Mouse (Mus musculus) MEL (cell line): ENCODE measurements around the gene Actr8. TPM values are rescaled to one million over a fixed set of nuclear protein-coding genes. Genes with fewer than 3 reads are reported as not detected.

Experiments
- DNase-seq: peaks from one replicate; pipeline ENCODE4 v3.0.0; 2011; ENCODE audit warnings: low read depth, low spot score
- H3K27ac ChIP-seq: 2 replicates; pipeline ENCODE4 v1.5.1; 2012; ENCODE audit warnings: low read depth, mild to moderate bottlenecking, control low read depth, low read length, moderate library complexity; ENCODE audit not compliant: control insufficient read depth
- H3K27me3 ChIP-seq, 2 experiments: fragments of 150-350 bp in 1 of 2; sonication (generic) in 1 of 2; 2 replicates each; pipeline ENCODE4 v1.6.1; 2012; ENCODE audit warnings: low read length in 2 of 2, mild to moderate bottlenecking in 2 of 2, improper control_type of control experiment in 1 of 2, moderate library complexity in 1 of 2; ENCODE audit not compliant: insufficient read depth in 2 of 2, control insufficient read depth in 1 of 2
- H3K36me3 ChIP-seq, 2 experiments: 2 replicates each; pipeline ENCODE4 v1.6.1; 2012 to 2014; ENCODE audit warnings: low read length in 2 of 2, improper control_type of control experiment in 1 of 2, inconsistent platforms in 1 of 2, mild to moderate bottlenecking in 1 of 2; ENCODE audit not compliant: insufficient read depth in 2 of 2, control insufficient read depth in 1 of 2
- H3K4me1 ChIP-seq, 2 experiments: fragments of 150-350 bp in 1 of 2; sonication (generic) in 1 of 2; 2 replicates each; pipeline ENCODE4 v1.6.1; 2012; ENCODE audit warnings: low read length in 2 of 2, improper control_type of control experiment in 1 of 2, mild to moderate bottlenecking in 1 of 2; ENCODE audit not compliant: insufficient read depth in 2 of 2, control insufficient read depth in 1 of 2
- H3K4me3 ChIP-seq, 2 experiments: fragments of 150-350 bp in 1 of 2; sonication (generic) in 1 of 2; 2 replicates each; pipeline ENCODE4 v1.5.1; 2012; ENCODE audit warnings: low read depth in 2 of 2, low read length in 2 of 2, mild to moderate bottlenecking in 2 of 2, moderate library complexity in 2 of 2, control low read depth in 1 of 2, improper control_type of control experiment in 1 of 2; ENCODE audit not compliant: control insufficient read depth in 1 of 2, insufficient read depth in 1 of 2
- H3K79me2 ChIP-seq: 2 replicates; pipeline ENCODE4 v1.6.1; 2012; ENCODE audit warnings: mild to moderate bottlenecking, low read length, moderate library complexity; ENCODE audit not compliant: control insufficient read depth, poor library complexity, insufficient read depth
- H3K9ac ChIP-seq: 2 replicates; pipeline ENCODE4 v1.6.1; 2012; ENCODE audit warnings: low read depth, mild to moderate bottlenecking, control low read depth, low read length, moderate library complexity; ENCODE audit not compliant: control insufficient read depth, poor library complexity, severe bottlenecking
- H3K9me3 ChIP-seq: fragments of 150-350 bp; sonication (generic); replicated peaks from 2 replicates; pipeline ENCODE4 v1.6.1; 2012; ENCODE audit warnings: mild to moderate bottlenecking, low read length, improper control_type of control experiment, moderate library complexity; ENCODE audit not compliant: insufficient read depth
- CHD2 ChIP-seq: IDR thresholded peaks from 2 replicates; pipeline ENCODE4 v1.6.1; 2011; ENCODE audit warnings: low read length, improper control_type of control experiment
- E2F4 ChIP-seq: IDR thresholded peaks from 2 replicates; pipeline ENCODE4 v1.6.1; 2011; ENCODE audit warnings: low read depth, low read length, improper control_type of control experiment, borderline replicate concordance
- ELF1 ChIP-seq: IDR thresholded peaks from 2 replicates; pipeline ENCODE4 v1.6.1; 2014; ENCODE audit warnings: low read depth, mild to moderate bottlenecking, inconsistent platforms, low read length, improper control_type of control experiment, moderate library complexity
- ETS1 ChIP-seq: IDR thresholded peaks from 2 replicates; pipeline ENCODE4 v1.6.1; 2012; ENCODE audit warnings: low read depth, mild to moderate bottlenecking, inconsistent platforms, low read length, improper control_type of control experiment, moderate library complexity
- GABPA ChIP-seq: IDR thresholded peaks from 2 replicates; pipeline ENCODE4 v1.6.1; 2012; ENCODE audit warnings: low read depth, mild to moderate bottlenecking, inconsistent platforms, low read length, improper control_type of control experiment, moderate library complexity
- JUND ChIP-seq: IDR thresholded peaks from 2 replicates; pipeline ENCODE4 v1.6.1; 2011; ENCODE audit warnings: low read depth, mild to moderate bottlenecking, improper control_type of control experiment, low read length
- KAT2A ChIP-seq: conservative IDR thresholded peaks from 2 replicates; pipeline ENCODE4 v1.6.1; 2012; ENCODE audit warnings: low read depth, low read length, improper control_type of control experiment, inconsistent platforms
- MAZ ChIP-seq: IDR thresholded peaks from 2 replicates; pipeline ENCODE4 v1.6.1; 2012; ENCODE audit warnings: low read depth, mild to moderate bottlenecking, inconsistent platforms, low read length, improper control_type of control experiment
- MYB ChIP-seq: IDR thresholded peaks from 2 replicates; pipeline ENCODE4 v1.6.1; 2011; ENCODE audit warnings: mild to moderate bottlenecking, low read depth, low read length, improper control_type of control experiment
- MYC ChIP-seq: IDR thresholded peaks from 2 replicates; pipeline ENCODE4 v1.6.1; 2011; ENCODE audit warnings: low read depth, mild to moderate bottlenecking, low read length, improper control_type of control experiment, moderate library complexity
- POLR2A ChIP-seq, 2 experiments: IDR thresholded peaks; 2 replicates each; pipeline ENCODE4 v1.6.1; 2011 to 2012; ENCODE audit warnings: low read length in 2 of 2, mild to moderate bottlenecking in 2 of 2, control low read depth in 1 of 2, improper control_type of control experiment in 1 of 2, low read depth in 1 of 2, moderate library complexity in 1 of 2; ENCODE audit not compliant: control insufficient read depth in 1 of 2, insufficient read depth in 1 of 2, poor library complexity in 1 of 2
- POLR2AphosphoS2 ChIP-seq: IDR thresholded peaks from 2 replicates; pipeline ENCODE4 v1.6.1; 2011; ENCODE audit warnings: low read length, improper control_type of control experiment
- POLR2AphosphoS5 ChIP-seq: IDR thresholded peaks from 2 replicates; pipeline ENCODE4 v1.6.1; 2012; ENCODE audit warnings: low read depth, borderline replicate concordance, mild to moderate bottlenecking, inconsistent platforms, low read length, moderate library complexity, mixed read lengths
- SMC3 ChIP-seq: IDR thresholded peaks from 2 replicates; pipeline ENCODE4 v1.6.1; 2011; ENCODE audit warnings: low read depth, low read length, improper control_type of control experiment
- TBP ChIP-seq: IDR thresholded peaks from 2 replicates; pipeline ENCODE4 v1.8.0; 2011; ENCODE audit warnings: low read depth, low read length, improper control_type of control experiment
- TCF12 ChIP-seq: IDR thresholded peaks from 2 replicates; pipeline ENCODE4 v1.6.1; 2014; ENCODE audit warnings: low read depth, mild to moderate bottlenecking, inconsistent platforms, low read length, improper control_type of control experiment, moderate library complexity
- UBTF ChIP-seq: IDR thresholded peaks from 2 replicates; pipeline ENCODE4 v1.6.1; 2012; ENCODE audit warnings: low read depth, mild to moderate bottlenecking, inconsistent platforms, low read length, improper control_type of control experiment, moderate library complexity, borderline replicate concordance; ENCODE audit not compliant: insufficient read depth
- USF1 ChIP-seq: IDR thresholded peaks from 2 replicates; pipeline ENCODE4 v1.6.1; 2014; ENCODE audit warnings: low read depth, mild to moderate bottlenecking, inconsistent platforms, low read length, improper control_type of control experiment, moderate library complexity
- ZC3H11A ChIP-seq: IDR thresholded peaks from 2 replicates; pipeline ENCODE4 v1.6.1; 2012; ENCODE audit warnings: low read depth, mild to moderate bottlenecking, inconsistent platforms, low read length, improper control_type of control experiment
- ZMIZ1 ChIP-seq: IDR thresholded peaks from 2 replicates; pipeline ENCODE4 v1.6.1; 2012; ENCODE audit warnings: low read depth, mild to moderate bottlenecking, inconsistent platforms, low read length, improper control_type of control experiment, moderate library complexity
- ZNF384 ChIP-seq: IDR thresholded peaks from 2 replicates; pipeline ENCODE4 v1.6.1; 2012; ENCODE audit warnings: low read depth, mild to moderate bottlenecking, inconsistent platforms, low read length, improper control_type of control experiment
- polyA plus RNA-seq, 2 experiments: library from polyadenylated mRNA; stranded (reverse) in 1 of 2; unstranded in 1 of 2; fragments of >175 nt in 1 of 2; fragments of >200 nt in 1 of 2; gene quantifications; 2 replicates each; pipeline versions ENCODE4 v1.2.1 to v1.2.4; 2012; ENCODE audit warnings: low replicate concordance in 2 of 2, low read depth in 1 of 2; ENCODE audit not compliant: insufficient read length in 2 of 2, insufficient read depth in 1 of 2, missing spikeins in 1 of 2
- total RNA-seq: library from RNA; depleted of rRNA; stranded (reverse); fragments of 300-350 nt; gene quantifications from 2 replicates; pipeline ENCODE4 v1.2.3, GENCODE M21; 2012

Actr8 gene
- total and polyA plus RNA-seq, 3 experiments: 31.0 to 36.4 TPM; not detected in 1

- TF ChIP-seq ELF1: no peak
Observed at GRCm38 (mm10) chr14:29998747-29999474, 20.8 kb downstream of the Actr8 start (continued).

GRCm38 (mm10) chr14:29999475-29999811 lies 21.3 kb downstream of the Actr8 start:
- H3K36me3 ChIP-seq: peaks cover 0 to 4% of the 10 kb centered on the region in 2 experiments; a peak in 1 of 4 replicates
- peak; percentile 16 for DNase-seq
- peaks cover 2 to 3% of the 10 kb centered on the region in 2 experiments; a peak in 1 of 4 replicates for H3K4me1 ChIP-seq
- no peak overlapping the region for H3K9ac ChIP-seq
- no peaks in the 10 kb centered on the region for H3K9me3 ChIP-seq
- no peak overlapping the region for H3K27ac ChIP-seq
- H3K4me3 ChIP-seq: no peak overlapping the region
- TF ChIP-seq KAT2A: no peak
- H3K27me3 ChIP-seq: no peaks in the 10 kb centered on the region
- no peaks in the 10 kb centered on the region for H3K79me2 ChIP-seq

- Histone ChIP-seq H3K4me3 (no peak within 1 kb of the TSS), H3K36me3 (no peaks in the 10 kb centered on the region)
Observed at GRCm38 (mm10) chr14:30008733-30009575, 30.8 kb downstream of the Actr8 start, which contains the start of the genes Il17rb and Chdh. TSS of gene Il17rb (minus strand) at chr14:30008896. TSS of gene Chdh (plus strand) at chr14:30009023.

GRCm38 (mm10) chr14:30009864-30010560 lies 31.9 kb downstream of the Actr8 start:
- Histone ChIP-seq H3K9ac (no peak overlapping the region), H3K79me2 (no peaks in the 10 kb centered on the region), H3K4me3 (no peak overlapping the region), H3K27ac (no peak overlapping the region), H3K4me1 (no peaks in the 10 kb centered on the region), H3K36me3 (no peaks in the 10 kb centered on the region), H3K9me3 (no peaks in the 10 kb centered on the region), H3K27me3 (no peaks in the 10 kb centered on the region; a peak in 1 of 4 replicates)
- no peak for TF ChIP-seq MYC
- TF ChIP-seq TCF12: no peak
- TF ChIP-seq E2F4: no peak
- no peak for TF ChIP-seq ZMIZ1
- TF ChIP-seq POLR2A (IDR thresholded peaks at IDR 0.05; ENCODE audit: control insufficient read depth in 1 of 2, insufficient read depth in 1 of 2, low read depth in 1 of 2, low read length in 2 of 2, poor library complexity in 1 of 2): no peak
- no peak for TF ChIP-seq UBTF
- TF ChIP-seq POLR2AphosphoS2: no peak
- TF ChIP-seq JUND: no peak
- TF ChIP-seq ETS1: no peak
- no peak for TF ChIP-seq SMC3
- no peak for TF ChIP-seq MAZ
- no peak for TF ChIP-seq POLR2AphosphoS5
- no peak for TF ChIP-seq CHD2
- no peak for DNase-seq

More at GRCm38 (mm10) chr14:30008733-30009575, 30.8 kb downstream of the Actr8 start, which contains the start of the genes Il17rb and Chdh:
- Histone ChIP-seq H3K9ac (no peak within 1 kb of the TSS), H3K9me3 (no peaks in the 10 kb centered on the region), H3K27me3 (no peaks in the 10 kb centered on the region), H3K4me1 (no peaks in the 10 kb centered on the region)
- DNase-seq: no peak
- TF ChIP-seq ZC3H11A (no peak), MYB (no peak), TCF12 (no peak), TBP (no peak), GABPA (no peak), ZNF384 (no peak), JUND (no peak), POLR2A (IDR thresholded peaks at IDR 0.05; ENCODE audit: control insufficient read depth in 1 of 2, insufficient read depth in 1 of 2, low read depth in 1 of 2, low read length in 2 of 2, poor library complexity in 1 of 2) (no peak), MYC (no peak), CHD2 (no peak), E2F4 (no peak), USF1 (no peak), ZMIZ1 (no peak)
- TF ChIP-seq, all 39 proteins: peak for 0
- Histone ChIP-seq H3K79me2 (no peaks in the 10 kb centered on the region), H3K27ac (no peak within 1 kb of the TSS)
